Mouse (Mus musculus) monocyte, adult 2 months (primary cell): ENCODE data around the gene Peli1.
"Not testable (repeated sequence)": the region's sequence is repeated elsewhere in the genome, so short reads cannot be mapped to it uniquely, and the experiment has no call there.

Source experiments
- DNase-seq, 2 experiments: peaks; one replicate each; pipeline ENCODE4 v3.0.0; 2022; ENCODE audit warnings: low spot score in 2 of 2, low read depth in 1 of 2

The Peli1 gene

GRCm38 (mm10) chr11:21182709-21183108 is 91.6 kb downstream of the Peli1 start:
- DNase-seq, result no peak

- DNase-seq, result not testable (repeated sequence)
These were observed 100.7 kb downstream of the Peli1 start for GRCm38 (mm10) chr11:21191821-21192220.

DNA sequence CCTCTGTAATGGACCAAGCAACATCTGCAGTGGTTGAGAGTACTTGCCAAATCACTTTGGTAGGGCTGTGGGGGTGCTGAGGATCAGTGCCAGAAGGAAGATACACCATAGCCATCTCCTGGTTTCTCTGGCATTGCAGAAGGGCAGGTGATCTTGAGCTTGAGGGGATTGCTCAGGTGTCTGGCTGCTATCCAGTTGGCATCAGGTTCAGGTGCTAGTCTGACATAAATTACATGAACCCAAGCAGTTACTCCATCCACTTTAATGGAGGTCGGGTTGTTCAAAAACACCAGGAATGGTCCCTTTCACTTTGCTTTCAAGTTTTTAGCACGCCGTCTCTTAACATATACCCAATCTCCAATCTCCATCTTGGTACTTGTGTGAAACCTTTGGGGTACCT is 103.8 kb downstream of the Peli1 start:
- no peak for DNase-seq
